In genomic region chr16:56799541-56800029, GRCm38 (mm10) we compare ENCODE assay signal across 36 mouse cellular contexts. TPM values are rescaled to one million over a fixed set of nuclear protein-coding genes. Genes with fewer than 3 reads are reported as not detected.
"Had no signal": no experiment of that assay in that cellular context is flagged by ENCODE, and none has a peak within 500 bp of the region (broad histone marks: within the 10 kb centered on the region; RNA-seq: fewer than 3 reads in every experiment).

No protein-coding gene starts in this region.

- DNase-seq: gastrocnemius, adult 2 months; gastrocnemius, postnatal 14 days; gastrocnemius, postnatal 36 days; heart, adult 18-20 months; heart, postnatal 14 days; heart, postnatal 36 days; kidney, adult 18-20 months; kidney, adult 8-10 months; kidney, postnatal 10 days; kidney, postnatal 25 days; layer of hippocampus, adult 9-11 months; layer of hippocampus, postnatal 36 days; left cerebral cortex, postnatal 4 days had no signal

- H3K27ac ChIP-seq: gastrocnemius, adult 2 months; heart, embryonic 13.5 days; heart, embryonic 15.5 days; hindbrain, embryonic 13.5 days; hindbrain, embryonic 15.5 days; hindbrain, postnatal 0 days; limb, embryonic 13.5 days; limb, embryonic 15.5 days; liver, embryonic 12.5 days; liver, embryonic 14.5 days had no signal

- H3K9ac ChIP-seq: heart, embryonic 13.5 days; heart, embryonic 15.5 days; hindbrain, embryonic 13.5 days; hindbrain, embryonic 15.5 days; limb, embryonic 13.5 days; limb, embryonic 15.5 days; liver, embryonic 12.5 days; liver, embryonic 14.5 days had no signal

- H3K36me3 ChIP-seq: heart, embryonic 13.5 days; heart, embryonic 15.5 days; hindbrain, embryonic 13.5 days; hindbrain, embryonic 15.5 days; limb, embryonic 13.5 days; limb, embryonic 15.5 days; liver, embryonic 12.5 days had no signal

- H3K27me3 ChIP-seq: heart, embryonic 13.5 days; heart, embryonic 15.5 days; hindbrain, embryonic 13.5 days; hindbrain, embryonic 15.5 days; limb, embryonic 13.5 days; limb, embryonic 15.5 days; liver, embryonic 12.5 days had no signal

- H3K4me1 ChIP-seq: heart, embryonic 13.5 days; heart, embryonic 15.5 days; hindbrain, embryonic 13.5 days; hindbrain, embryonic 15.5 days; limb, embryonic 13.5 days; limb, embryonic 15.5 days had no signal

- H3K4me3 ChIP-seq: gastrocnemius, adult 2 months; heart, embryonic 13.5 days; heart, embryonic 15.5 days; hindbrain, embryonic 13.5 days; hindbrain, embryonic 15.5 days; limb, embryonic 13.5 days; limb, embryonic 15.5 days; liver, embryonic 12.5 days had no signal

- H3K9me3 ChIP-seq: heart, embryonic 13.5 days; heart, embryonic 15.5 days; hindbrain, embryonic 13.5 days; hindbrain, embryonic 15.5 days; limb, embryonic 13.5 days; limb, embryonic 15.5 days; liver, embryonic 12.5 days had no signal

RNA-seq across cellular contexts. Expression of gene Adgrg7, which starts 3.9 kb away (rescaled TPM):
- total RNA-seq: gastrocnemius, adult 2 months; gastrocnemius, postnatal 14 days; gastrocnemius, postnatal 36 days; heart, adult 18-20 months; hindbrain, postnatal 0 days; layer of hippocampus, adult 18-20 months; layer of hippocampus, postnatal 14 days; layer of hippocampus, postnatal 36 days; left cerebral cortex, adult 18-20 months; left cerebral cortex, adult 8-10 months; left cerebral cortex, postnatal 10 days; left cerebral cortex, postnatal 25 days; left cerebral cortex, postnatal 4 days had no signal
- polyA plus RNA-seq: heart, embryonic 11.5 days; heart, embryonic 13.5 days; heart, embryonic 15.5 days; heart, postnatal 0 days; hindbrain, embryonic 11.5 days; hindbrain, embryonic 13.5 days; hindbrain, embryonic 15.5 days; hindbrain, postnatal 0 days; kidney, embryonic 14.5 days; kidney, embryonic 16.5 days; limb, embryonic 11.5 days; limb, embryonic 13.5 days; liver, adult 2 months; liver, embryonic 12.5 days; liver, embryonic 16.5 days had no signal
